Mouse (Mus musculus) A20 (cell line): Measurements from ENCODE around the gene Foxk2.
"Not testable (repeated sequence)": the region's sequence is repeated elsewhere in the genome, so short reads cannot be mapped to it uniquely, and the experiment has no call there.

Source experiments
- DNase-seq: peaks from one replicate; pipeline ENCODE4 v3.0.0-alpha.2; 2011; ENCODE audit warnings: low read depth, low spot score

The Foxk2 gene

DNA sequence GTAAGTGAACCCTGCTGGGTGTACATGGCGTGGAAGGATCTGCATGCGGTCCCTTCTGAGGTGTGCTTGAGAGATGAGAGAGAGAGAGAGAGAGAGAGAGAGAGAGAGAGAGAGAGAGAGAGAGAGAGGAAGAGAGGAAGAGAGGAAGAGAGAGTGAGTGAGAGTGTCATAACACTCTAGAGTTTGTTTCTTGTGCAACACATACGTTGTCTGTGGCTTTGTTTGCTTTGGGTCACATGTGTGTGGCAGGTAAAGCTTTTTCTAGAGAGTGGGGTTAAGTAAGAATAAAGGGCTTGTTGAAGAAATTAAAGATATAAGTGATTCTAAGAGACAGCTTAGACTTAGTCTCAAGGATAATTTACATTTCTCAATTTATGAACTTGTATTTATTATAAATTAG, 18.2 kb downstream of the Foxk2 start:
- DNase-seq = no peak

DNA sequence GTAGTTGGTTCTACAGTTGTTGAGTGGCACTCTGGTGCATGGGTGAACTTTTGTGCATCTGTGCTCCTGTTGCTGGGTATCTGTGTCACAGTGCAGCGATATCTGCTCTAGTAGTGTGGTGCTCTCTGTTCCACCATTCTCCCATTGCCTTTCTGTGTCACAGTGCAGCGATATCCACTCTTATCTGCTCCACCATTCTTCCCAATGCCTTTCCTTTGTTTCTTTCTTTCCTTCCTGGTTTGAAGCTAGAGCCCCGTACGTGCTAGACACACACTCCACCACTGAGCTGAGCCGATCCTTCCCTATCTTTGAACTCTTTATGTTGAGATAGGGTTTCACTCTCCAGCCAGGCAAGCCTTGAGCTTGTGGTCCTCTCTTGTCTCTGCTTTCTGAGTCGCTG, 23.1 kb downstream of the Foxk2 start:
- no peak for DNase-seq

DNA sequence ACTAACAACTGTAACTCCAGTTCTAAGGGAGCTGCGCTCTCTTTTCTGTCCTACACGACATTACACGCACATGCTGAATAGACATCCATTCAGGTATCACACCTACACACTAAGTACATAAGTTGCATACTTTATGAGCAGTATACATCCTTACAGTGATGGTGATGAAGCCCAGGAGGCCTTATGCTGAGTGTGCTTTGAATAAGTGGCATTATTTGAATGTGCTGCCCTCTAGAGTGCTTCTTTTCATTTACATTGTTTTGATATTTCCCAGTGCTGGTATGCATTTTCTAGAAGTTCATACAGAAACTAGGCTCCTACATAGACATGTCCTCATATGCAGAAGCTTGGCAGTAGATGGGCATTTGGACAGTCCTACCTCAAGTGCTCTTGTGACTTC, 30.1 kb downstream of the Foxk2 start:
- DNase-seq = peak; percentile 22

DNA sequence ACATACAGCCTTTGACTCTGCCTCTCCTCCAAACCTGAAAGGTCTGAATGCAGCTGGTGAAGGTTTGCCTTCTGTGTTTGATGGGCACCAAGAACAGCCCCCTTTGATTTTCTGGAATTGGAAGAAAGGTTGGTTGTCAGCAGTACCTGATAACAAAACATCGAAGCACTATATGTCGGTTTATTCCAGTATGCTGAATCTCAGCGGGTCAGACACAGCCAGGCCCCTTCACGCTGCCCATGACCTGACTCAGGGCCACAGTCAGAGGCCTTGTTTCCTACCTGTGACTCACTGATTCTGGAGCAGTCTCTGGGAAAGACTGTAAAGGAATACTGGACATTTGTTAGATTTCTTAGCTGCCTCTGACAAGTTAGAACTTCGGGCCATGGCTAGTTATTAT, 35.0 kb downstream of the Foxk2 start:
- DNase-seq = no peak

DNA sequence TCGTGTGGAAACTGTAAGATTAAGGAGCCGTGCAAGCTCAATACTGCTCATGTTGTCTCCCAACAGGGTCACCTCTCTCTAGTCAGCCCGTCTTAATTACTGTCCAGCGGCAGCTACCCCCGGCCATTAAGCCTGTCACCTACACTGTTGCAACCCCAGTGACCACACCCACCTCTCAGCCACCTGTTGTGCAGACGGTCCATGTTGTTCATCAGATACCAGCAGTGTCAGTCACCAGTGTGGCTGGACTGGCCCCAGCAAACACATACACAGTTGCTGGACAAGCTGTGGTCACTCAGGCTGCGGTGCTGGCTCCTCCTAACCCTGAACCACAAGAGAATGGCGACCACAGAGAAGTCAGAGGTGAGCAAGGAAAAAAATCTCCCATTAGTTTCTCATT, 38.7 kb downstream of the Foxk2 start:
- DNase-seq = no peak

DNA sequence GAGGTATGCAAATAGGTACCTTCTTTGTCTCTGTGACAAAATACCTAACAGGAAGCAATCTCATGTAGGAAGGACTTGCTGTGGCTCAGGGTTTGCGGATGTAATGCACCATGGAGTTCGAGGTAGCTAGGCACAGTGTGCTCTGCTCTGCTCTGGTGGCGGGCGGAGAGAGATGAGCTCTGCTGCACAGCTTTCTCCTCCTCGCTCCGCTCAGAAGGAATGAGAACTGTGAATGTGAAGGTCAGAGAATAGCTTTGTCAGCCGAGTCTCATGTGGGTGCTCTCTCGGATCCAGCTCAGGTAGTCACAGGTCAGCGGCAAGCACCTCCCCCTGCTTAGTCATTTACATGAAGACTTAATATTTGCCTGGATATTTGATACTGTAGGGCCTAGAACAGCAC, 40.5 kb downstream of the Foxk2 start:
- DNase-seq = no peak

DNA sequence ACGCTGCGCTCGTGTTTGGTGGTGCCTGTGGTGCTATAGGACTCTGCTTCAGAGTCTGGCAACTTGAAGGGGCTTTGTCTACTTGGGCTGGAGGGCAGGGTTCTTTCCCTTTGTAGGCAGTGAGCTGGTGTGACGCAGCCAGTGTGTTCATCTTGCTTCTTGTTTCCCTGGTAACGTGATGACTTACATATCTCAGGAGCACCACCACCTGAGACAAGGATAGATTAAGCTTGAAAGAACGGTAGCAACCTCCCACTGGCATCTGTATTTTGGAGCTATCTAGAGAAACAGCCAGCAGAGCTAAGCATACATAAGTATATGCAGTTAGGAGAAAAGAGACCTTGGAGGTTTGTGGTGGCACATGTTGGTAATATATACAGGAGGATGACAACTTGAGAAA, 45.6 kb downstream of the Foxk2 start:
- no peak for DNase-seq

DNA sequence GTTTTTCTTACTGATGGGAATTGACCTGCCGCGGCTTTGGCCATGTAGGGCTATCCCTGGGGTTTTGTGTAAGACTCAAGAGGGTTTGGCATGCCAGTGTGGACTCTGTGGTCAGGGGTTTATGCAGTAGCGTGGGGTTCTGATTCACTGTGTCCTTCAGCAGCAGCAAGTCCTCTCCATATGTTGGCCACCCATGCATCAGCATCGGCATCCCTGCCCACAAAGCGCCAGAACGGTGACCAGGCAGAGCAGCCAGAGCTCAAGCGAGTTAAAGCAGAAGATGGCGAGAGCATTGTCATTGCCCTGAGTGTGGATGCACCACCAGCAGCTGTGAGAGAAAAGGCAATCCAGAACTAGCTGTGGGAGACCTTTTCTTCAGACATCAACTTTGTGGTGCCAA, 46.8 kb downstream of the Foxk2 start:
- no peak for DNase-seq

DNA sequence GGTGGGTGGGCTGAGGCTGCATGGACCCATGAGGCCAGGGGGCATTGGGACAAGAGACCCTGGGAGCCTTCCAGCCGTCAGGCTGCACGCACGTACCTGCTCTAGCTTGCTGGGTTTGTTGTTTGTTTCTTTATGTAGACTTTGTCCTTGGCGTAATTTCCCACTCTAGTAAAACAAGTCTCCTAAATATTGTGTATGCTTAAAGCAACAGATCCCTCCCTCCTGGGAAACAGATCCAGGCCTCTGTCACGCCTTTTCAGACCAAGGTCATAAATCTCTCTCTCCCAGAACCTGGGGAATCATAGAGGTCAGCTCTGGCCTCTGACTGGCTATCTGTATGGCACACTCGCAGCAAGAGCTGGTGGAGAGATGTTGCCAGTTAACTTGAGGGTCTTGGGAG, 47.9 kb downstream of the Foxk2 start:
- not testable (repeated sequence) for DNase-seq

DNA sequence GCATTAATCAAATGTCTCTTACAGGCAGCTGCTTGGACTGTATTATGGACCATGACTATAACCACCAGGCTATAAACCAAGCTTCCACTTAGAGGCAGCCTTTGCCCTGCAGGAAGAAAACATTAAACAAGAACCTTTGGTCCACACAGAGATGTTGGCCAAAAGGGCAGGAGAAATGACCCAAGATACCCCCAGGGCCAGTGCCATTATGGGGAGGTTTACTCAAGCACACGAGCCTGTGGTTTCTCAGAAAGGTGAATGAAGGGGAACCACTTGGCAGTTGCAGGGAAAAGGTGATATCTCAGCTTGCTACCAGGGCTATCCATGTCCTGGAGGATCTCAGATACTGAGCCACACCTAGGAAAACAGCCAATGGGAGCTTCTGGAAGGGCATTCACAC, 66.2 kb downstream of the Foxk2 start:
- DNase-seq = no peak

DNA sequence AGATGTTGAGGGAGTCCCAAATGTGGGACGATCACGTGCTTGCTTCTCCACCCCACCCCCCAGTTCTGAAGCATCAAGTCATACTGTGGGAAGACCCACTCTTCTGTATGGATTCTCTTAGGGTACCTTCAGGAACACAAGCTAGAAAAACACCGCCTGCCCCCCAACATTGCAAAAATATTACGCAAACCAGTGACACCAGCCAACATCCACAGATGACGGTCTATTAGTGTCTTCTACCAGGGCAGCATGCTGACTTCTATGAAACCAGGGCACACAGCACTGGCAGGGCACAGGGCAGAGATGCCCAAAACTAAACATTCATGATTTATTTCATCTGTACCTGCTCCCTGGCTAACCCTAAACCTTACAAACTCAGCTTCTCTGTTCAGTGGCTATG, 66.9 kb downstream of the Foxk2 start:
- no peak for DNase-seq

DNA sequence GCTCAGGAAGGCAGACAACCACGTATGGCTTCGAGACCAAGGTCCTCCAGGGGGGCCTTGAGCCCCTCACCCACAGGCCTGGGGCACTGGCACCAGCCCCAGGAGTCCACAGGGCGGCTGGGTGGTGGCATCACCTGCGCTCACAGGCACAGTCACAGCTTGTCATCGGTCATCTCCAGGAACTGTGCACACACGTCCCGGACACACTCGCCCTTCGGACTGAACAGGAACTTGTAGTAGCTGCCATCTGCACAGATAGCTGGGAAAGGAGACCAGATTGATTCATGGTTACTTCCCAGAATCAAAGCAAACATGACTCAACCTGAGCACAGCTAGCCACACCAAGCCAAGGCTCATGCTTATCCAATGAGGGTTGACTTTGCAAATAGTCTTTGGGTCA, 68.4 kb downstream of the Foxk2 start:
- no peak for DNase-seq

DNA sequence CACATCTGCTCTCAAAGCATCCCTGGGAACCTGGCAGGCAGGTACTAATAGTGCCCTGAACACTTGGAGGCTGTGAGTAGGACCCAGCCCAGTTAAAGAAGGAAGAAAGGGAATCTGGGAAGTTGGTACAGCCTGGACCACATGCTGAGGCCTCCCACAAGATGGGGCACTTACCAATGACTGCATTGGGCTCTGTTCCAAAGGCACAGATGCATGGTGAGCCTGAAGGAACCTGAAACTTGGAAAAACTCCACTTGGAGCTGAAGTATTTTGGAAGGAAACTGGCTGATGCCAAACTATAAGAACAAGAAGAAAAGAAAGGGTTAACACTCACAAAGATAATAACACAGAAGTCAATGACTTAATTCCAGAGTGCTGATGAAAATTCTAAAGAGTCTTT, 68.8 kb downstream of the Foxk2 start:
- no peak for DNase-seq

DNA sequence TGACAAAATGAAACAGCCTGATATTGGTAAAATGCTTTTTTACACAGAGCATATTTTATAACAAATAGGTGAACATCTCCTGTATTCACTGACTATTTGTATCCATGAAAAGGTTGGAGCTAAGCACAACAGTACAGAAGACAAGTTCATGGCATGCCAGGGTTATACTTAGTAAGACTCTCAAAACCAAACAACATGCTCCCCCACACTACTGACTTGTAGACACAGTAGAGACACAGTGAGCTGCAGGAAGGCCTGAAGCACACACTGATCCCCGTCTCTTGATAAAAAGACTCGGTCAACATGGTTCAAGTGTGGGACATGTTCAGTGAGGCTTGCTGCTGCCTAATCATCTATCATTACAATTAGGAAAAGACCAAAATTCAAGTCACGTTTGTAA, 71.9 kb downstream of the Foxk2 start:
- no peak for DNase-seq

DNA sequence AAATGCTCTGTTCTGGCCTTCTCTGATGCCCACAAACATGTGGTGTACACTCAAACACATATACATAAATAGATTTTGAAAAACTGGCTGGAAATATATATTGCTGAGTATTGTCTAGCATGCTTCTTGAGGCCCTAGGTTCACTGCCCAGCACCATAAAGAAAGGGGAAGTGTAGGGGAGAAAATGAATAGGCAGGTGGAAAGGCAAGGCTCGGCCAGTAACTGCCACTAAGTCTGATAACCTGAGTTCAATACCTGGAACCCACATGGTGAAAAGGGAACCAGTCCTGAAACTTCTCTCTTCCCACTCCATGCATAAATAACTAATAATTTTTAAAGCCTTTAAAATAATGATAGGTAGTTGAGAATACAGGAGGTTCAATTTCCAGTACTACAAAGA, 79.9 kb downstream of the Foxk2 start:
- peak; percentile 69 for DNase-seq

DNA sequence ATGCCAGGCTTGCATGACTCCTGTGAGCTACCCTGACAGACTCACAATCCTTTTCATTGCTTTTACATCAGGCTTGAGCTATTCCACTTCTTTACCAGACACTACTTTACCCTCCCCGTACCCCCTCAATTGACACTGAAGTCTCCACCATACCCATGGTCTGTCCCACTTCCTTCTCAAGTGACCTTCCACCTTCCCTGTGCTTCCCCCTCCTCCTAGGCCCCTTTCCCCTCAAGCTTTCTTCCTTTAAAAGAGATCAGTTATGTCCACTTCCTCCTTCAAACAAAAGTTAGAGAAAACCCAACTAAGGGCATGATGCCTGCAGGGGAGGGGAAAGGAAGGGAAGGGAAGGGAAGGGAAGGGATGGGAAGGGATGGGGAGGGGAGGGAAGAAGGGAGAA, 80.5 kb downstream of the Foxk2 start:
- DNase-seq = no peak

DNA sequence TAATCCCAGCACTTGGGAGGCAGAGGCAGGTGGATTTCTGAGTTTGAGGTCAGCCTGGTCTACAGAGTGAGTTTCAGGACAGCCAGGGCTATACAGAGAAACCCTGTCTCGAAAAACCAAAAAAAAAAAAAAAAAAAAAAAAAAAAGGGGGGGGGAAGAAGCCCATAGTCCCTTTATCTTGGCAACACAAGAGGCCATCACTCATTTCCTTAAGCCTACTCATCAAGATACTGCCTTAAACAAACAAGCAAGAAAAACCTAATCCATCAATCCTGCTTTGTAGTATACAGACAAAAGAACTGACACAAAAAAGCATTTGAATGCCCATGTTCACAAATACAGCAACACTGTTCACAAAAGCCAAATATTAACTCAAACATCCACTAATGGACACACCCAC, 82.6 kb downstream of the Foxk2 start:
- DNase-seq = not testable (repeated sequence)

DNA sequence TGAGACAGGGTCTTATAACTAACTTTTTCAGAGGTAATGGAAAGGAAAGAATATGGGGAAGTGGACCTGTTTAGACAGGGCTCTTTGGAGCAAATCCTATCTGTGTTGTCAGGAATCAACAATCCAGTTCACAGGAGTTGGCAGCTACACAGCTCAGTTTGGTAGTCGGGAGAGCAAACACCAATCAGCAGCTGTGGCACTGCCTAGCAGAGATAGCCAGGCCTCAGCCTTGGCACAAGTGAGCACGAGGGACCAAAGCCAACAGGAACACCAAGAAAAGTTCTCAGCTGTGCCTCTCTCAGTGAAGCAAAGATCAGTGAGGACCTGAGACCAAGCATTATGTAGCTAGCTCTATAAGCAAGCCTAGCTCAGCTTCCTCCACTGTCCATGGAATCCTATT, 87.2 kb downstream of the Foxk2 start:
- DNase-seq = no peak

DNA sequence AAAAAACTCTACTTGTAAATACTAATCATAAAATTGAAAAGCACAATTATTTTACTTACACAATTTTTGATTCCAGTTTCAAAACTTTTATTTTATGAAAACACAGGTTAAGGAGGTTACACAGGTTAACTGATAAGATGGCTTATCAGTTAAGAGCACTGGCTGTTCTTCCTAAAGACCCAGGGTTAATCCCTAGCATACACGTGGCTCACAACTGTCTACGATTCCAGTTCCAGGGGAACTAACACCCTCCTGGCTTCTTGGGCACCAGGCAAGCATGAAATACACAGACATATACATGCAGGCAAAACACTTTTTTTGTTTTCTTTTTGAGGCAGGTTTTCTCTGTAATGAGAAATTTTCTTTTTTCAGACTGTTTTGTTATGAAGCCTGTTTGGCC, 88.4 kb downstream of the Foxk2 start:
- no peak for DNase-seq

DNA sequence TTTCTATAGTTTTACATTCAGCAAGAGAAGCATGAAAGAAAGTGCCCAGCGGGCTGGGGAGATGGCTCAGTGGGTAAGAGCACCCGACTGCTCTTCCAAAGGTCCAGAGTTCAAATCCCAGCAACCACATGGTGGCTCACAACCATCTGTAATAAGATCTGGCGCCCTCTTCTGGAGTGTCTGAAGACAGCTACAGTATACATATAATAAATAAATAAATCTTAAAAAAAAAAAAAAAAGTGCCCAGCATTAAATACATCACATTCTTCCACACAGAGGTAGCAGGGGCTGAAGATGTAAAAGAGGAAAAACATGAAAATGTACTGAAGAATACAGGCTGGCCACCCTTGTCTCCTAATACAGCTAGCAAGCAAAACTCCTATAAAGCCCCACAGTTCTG, 88.9 kb downstream of the Foxk2 start:
- not testable (repeated sequence) for DNase-seq

DNA sequence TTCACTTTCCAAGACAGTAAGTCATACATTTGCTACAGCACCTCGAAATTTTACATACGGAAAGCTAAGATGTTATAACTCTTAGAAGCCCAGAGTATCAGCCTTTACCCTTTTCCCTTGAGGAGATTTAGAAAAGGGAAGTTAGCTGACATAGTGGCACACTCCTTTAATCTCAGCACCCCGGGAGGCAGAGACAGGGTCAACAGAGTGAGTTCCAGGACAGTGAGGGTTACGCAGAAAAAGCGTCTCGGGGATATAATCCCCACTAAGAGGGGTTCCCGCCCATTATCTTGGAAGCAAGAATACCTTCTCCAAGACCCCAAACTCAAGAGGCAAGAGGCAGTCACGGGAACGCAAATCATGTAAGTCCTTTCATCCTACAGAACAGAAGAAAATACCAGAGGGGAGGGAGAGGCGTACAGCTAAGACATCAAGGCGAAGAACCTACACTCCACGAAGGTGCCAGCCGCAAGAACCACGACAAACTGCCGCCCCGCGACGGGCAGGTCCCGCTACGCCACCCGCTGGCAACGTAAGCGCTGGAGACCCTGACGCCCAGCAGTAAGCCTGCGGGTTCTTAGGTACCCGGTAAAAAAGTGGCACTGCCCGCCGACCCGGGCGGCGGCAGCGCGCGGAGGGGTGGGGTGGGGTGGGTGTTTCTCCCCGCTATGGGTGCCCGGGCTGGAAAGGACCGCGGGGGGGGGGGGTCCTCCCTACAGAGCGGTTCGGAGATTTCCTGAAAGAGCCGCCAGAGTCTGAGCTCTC, 93.7 kb downstream of the Foxk2 start:
- DNase-seq = peak; percentile 63

DNA sequence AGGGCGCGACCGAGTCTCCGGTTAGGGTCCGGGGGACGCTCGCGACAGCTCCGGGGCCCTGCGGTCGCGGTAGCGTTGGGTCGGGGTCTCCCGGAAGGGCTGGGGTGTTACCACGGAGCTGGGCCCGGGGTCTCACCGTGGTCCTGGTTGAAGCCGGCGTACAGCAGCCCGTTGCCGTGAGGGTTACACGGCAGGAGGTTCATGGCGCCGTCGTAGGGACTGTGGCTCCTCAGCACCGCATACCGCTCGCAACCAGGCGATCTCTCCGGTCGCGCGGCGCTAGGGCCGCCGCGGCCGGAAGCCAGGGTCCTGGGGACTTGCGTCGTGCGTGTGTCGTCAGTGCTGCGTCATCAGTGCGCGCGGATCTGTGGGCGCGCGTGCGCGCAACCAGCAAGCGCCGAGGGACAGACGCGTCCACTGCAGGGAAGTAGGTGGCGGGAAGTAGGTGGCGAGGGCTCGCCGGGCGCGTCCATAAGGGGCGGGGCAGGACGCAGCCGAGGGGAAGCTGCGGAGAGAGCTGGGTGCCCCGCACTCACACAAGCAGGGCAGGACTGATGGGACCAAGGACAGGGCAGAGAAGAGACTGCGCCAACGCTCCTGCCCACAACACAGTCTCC, 94.4 kb downstream of the Foxk2 start, which contains the start of gene Wdr45b:
Gene Wdr45b (minus strand): TSS at position 355 of the 617 bp plus-strand sequence.
- DNase-seq = peak; percentile 98
